Mouse (Mus musculus) megakaryocyte, embryonic 14.5 days (primary cell): ENCODE results near the gene Fbxw25. TPM values are rescaled to one million over a fixed set of nuclear protein-coding genes. Genes with fewer than 3 reads are reported as not detected.
"Not testable (repeated sequence)": the region's sequence is repeated elsewhere in the genome, so short reads cannot be mapped to it uniquely, and the experiment has no call there.

ENCODE experiments used
- H3K27me3 ChIP-seq: replicated peaks from 2 replicates; pipeline ENCODE3; 2012; ENCODE audit warnings: inconsistent platforms
- H3K36me3 ChIP-seq: replicated peaks from 2 replicates; pipeline ENCODE3; 2012; ENCODE audit warnings: low read length, inconsistent platforms, mixed read lengths
- H3K4me1 ChIP-seq: 2 replicates; pipeline ENCODE4 v1.6.1; 2012; ENCODE audit warnings: inconsistent platforms
- H3K4me3 ChIP-seq: replicated peaks from 2 replicates; pipeline ENCODE3; 2012; ENCODE audit warnings: moderate library complexity, mild to moderate bottlenecking, inconsistent platforms
- H3K9me3 ChIP-seq: 2 replicates; pipeline ENCODE4 v1.6.1; 2012; ENCODE audit warnings: inconsistent platforms
- FLI1 ChIP-seq: IDR thresholded peaks from 2 replicates; pipeline ENCODE4 v1.6.1; 2012; ENCODE audit warnings: low read length, inconsistent platforms, mixed read lengths
- GATA1 ChIP-seq: IDR thresholded peaks from 3 replicates; pipeline ENCODE4 v1.6.1; 2012; ENCODE audit warnings: mixed read lengths, low read length, inconsistent platforms, borderline replicate concordance
- polyA plus RNA-seq: library from polyadenylated mRNA; stranded (reverse); fragments of >175 nt; gene quantifications from 2 replicates; pipeline ENCODE4 v1.2.3, GENCODE M21; 2012; ENCODE audit warnings: low replicate concordance; ENCODE audit not compliant: insufficient read depth

Gene Fbxw25
- polyA plus RNA-seq: not detected in 2 replicates

DNA sequence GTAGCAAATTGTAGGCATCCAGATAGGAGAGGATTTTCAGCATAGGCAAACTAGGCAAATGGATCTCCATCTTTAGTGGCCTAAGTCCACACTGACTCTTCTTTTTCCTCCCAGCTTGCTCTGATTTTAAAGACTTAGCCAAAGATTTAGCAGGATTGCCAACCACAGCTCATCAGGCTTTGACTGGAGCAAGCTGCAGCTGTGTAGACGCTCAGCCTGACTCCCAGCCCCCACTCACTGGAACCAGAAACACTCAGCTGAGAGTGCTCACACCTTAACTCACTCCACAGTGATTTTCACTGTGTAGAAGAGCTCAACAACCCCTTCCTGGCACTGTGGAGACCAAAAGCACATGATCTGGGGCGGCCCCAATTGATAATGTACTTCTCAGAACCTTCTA lies at the start of gene Fbxw25:
Fbxw25 (minus strand) TSS at position 101 of the 400 bp plus-strand sequence.
- not testable (repeated sequence) for H3K36me3 ChIP-seq, H3K27me3 ChIP-seq, H3K4me1 ChIP-seq, H3K9me3 ChIP-seq, H3K4me3 ChIP-seq

GRCm38 (mm10) chr9:109702600-109702999 lies 38.1 kb upstream of the Fbxw25 start, which contains the start of gene Fbxw18:
TSS of gene Fbxw18 (minus strand) at chr9:109702700.
- not testable (repeated sequence) for H3K4me3 ChIP-seq, H3K36me3 ChIP-seq, H3K27me3 ChIP-seq, H3K9me3 ChIP-seq, H3K4me1 ChIP-seq

- no peaks in the 10 kb centered on the region for H3K27me3 ChIP-seq
- H3K36me3 ChIP-seq: no peaks in the 10 kb centered on the region
- no peaks in the 10 kb centered on the region for H3K4me1 ChIP-seq
- no peak overlapping the region for H3K4me3 ChIP-seq
- no peak for TF ChIP-seq GATA1
- no peak for TF ChIP-seq FLI1
- no peaks in the 10 kb centered on the region for H3K9me3 ChIP-seq
Measured at GRCm38 (mm10) chr9:109685299-109685698, 20.8 kb upstream of the Fbxw25 start.

- not testable (repeated sequence) for H3K4me1 ChIP-seq, H3K4me3 ChIP-seq, H3K36me3 ChIP-seq, H3K9me3 ChIP-seq, H3K27me3 ChIP-seq
Measured at GRCm38 (mm10) chr9:109625957-109626356, 38.5 kb downstream of the Fbxw25 start, which contains the start of gene Fbxw24. TSS of gene Fbxw24 (minus strand) at chr9:109626057.

DNA sequence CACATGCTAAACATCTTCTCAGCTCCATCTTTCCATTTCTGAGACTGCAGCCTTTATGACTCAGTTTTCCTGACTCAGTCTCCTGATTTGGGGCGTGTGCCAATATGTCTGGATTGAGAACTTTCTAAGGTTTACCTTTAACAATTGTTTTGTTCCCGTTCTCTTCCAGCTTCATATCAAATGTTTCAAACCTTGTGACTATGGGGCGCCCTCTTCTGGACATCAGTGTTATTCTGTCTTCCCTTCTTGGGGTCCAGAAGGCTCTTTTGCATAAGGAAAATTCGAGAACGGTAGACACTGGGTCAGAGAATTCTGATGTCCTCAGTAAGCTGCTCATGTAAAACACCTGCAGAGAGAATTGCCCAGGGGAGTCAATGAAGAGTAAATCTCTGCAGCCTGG lies 57.6 kb downstream of the Fbxw25 start:
- H3K4me3 ChIP-seq, H3K36me3 ChIP-seq, H3K9me3 ChIP-seq, H3K27me3 ChIP-seq, H3K4me1 ChIP-seq: not testable (repeated sequence)

DNA sequence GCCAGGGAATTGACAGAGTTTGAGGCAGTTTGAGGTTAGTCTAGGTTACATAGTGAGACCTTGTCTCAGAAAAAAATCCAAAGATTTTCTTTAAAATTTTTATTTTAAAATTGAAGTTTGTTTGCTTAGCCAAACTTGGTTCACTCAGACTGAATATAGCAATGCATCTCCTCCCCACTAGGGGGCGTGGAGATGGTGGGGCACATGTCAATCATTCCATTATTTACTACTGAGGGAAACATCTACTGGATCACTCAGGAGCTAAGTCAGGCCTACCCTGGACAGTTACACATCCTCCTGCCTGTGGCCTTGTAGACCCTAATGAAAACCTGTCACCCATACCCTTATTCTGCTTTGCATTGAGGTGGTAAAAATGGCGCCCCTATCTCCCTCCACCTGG lies 62.3 kb downstream of the Fbxw25 start:
- H3K4me1 ChIP-seq, H3K4me3 ChIP-seq, H3K27me3 ChIP-seq, H3K36me3 ChIP-seq: not testable (repeated sequence)
- H3K9me3 ChIP-seq: peaks cover 19% of the 10 kb centered on the region

GRCm38 (mm10) chr9:109597226-109597625 lies 67.2 kb downstream of the Fbxw25 start:
- Histone ChIP-seq H3K27me3 (no peaks in the 10 kb centered on the region), H3K36me3 (no peaks in the 10 kb centered on the region), H3K9me3 (peaks cover 22% of the 10 kb centered on the region), H3K4me3 (no peak overlapping the region), H3K4me1 (no peaks in the 10 kb centered on the region)
- no peak for TF ChIP-seq FLI1
- no peak for TF ChIP-seq GATA1

Other genes starting within 250 kb of the Fbxw25 start
- not detected in 2 replicates for gene Fbxw16, start 215.5 kb downstream of the Fbxw25 start, polyA plus RNA-seq
- not detected in 2 replicates for gene Fbxw19, start 168.8 kb downstream of the Fbxw25 start, polyA plus RNA-seq
- gene Fbxw15, start 96.4 kb downstream of the Fbxw25 start, polyA plus RNA-seq: not detected in 2 replicates
- not detected in 2 replicates for gene Fbxw24, start 38.6 kb downstream of the Fbxw25 start, polyA plus RNA-seq
- gene Fbxw18, start 38.0 kb upstream of the Fbxw25 start, polyA plus RNA-seq: not detected in 2 replicates
- not detected in 2 replicates for gene Fbxw26, start 81.4 kb upstream of the Fbxw25 start, polyA plus RNA-seq
- not detected in 2 replicates for gene Fbxw27, start 126.0 kb upstream of the Fbxw25 start, polyA plus RNA-seq
- gene Spink8, start 147.6 kb upstream of the Fbxw25 start, polyA plus RNA-seq: not detected in 2 replicates
- 6.4 and 9.2 TPM in 2 replicates for gene Nme6, start 168.1 kb upstream of the Fbxw25 start, polyA plus RNA-seq
- gene Camp, start 185.0 kb upstream of the Fbxw25 start, polyA plus RNA-seq: 9.6 TPM in 1 of 2 replicates, not detected in the other
- 13.7 and 15.0 TPM in 2 replicates for gene Cdc25a, start 210.9 kb upstream of the Fbxw25 start, polyA plus RNA-seq